Mouse (Mus musculus) olfactory bulb, adult 2 months (tissue): ENCODE data around the gene Gm28308.

Experiments used
- CTCF ChIP-seq: fragments of 200-500 bp; IDR thresholded peaks from 2 replicates; pipeline ENCODE4 v1.5.1; 2012; ENCODE audit warnings: low read depth, mild to moderate bottlenecking, low read length, moderate library complexity; ENCODE audit not compliant: insufficient read depth
- POLR2A ChIP-seq: fragments of 200-500 bp; IDR thresholded peaks from 2 replicates; pipeline ENCODE4 v1.6.1; 2012; ENCODE audit warnings: mild to moderate bottlenecking, low read depth, low read length, moderate library complexity; ENCODE audit not compliant: insufficient read depth

- TF ChIP-seq CTCF (no peak), POLR2A (no peak)
Measured at GRCm38 (mm10) chr6:52166431-52167077, 46.6 kb downstream of the Gm28308 start.
